8 mouse cellular contexts compared by ENCODE assay signal in genomic region chr7:101836271-101837153, GRCm38 (mm10). TPM values are rescaled to one million over a fixed set of nuclear protein-coding genes. Genes with fewer than 3 reads are reported as not detected.
A peak's percentile ranks its signal among the peaks of the same experiment; 100 is the strongest.
DNase-seq lines count a peak whose midpoint lies in the region; ATAC-seq and TF ChIP-seq lines count a peak whose summit lies in the region.

No protein-coding gene starts in this region.

- H3K4me2 ChIP-seq in lung, embryonic 16.5 days (ENCODE audit: low read depth, low read length), result peak overlapping the region; percentile 80

- peak overlapping the region; percentile 90 for H3K27ac ChIP-seq in embryonic fibroblast, embryonic 13.5 days (ENCODE audit: insufficient read depth, low read length)
- H3K27ac ChIP-seq in lung, embryonic 16.5 days (ENCODE audit: low read length), result peak overlapping the region; percentile 98

- DNase-seq in CD4-positive, CD25-positive, alpha-beta regulatory T cell, adult 2 months (ENCODE audit: low read depth, low spot score), result peak; percentile 72
- DNase-seq in adrenal gland, adult 8-10 months, result peak; percentile 41
- peak; percentile 76 for DNase-seq in heart, postnatal 14 days
- peak; percentile 89 to 93 for DNase-seq in kidney, postnatal 4 days
- peak; percentile 60 for DNase-seq in thymus, postnatal 0 days (ENCODE audit: low spot score)

- no peaks in the 10 kb centered on the region for H3K9me3 ChIP-seq in lung, embryonic 16.5 days (ENCODE audit: control insufficient read depth, low read length)

- peak overlapping the region; percentile 98 for H3K9ac ChIP-seq in lung, embryonic 16.5 days (ENCODE audit: low read length)

- peak; percentile 63 for ATAC-seq in lung, embryonic 16.5 days (ENCODE audit: low read depth)
- ATAC-seq in neutrophil, adult 5-6 weeks (ENCODE audit: extremely low read depth, insufficient number of reproducible peaks, low FRiP score, poor library complexity, severe bottlenecking), result peak; percentile 13; the same call in 1 of the 2 replicates

- TF ChIP-seq POLR2A in embryonic fibroblast, embryonic 13.5 days (IDR thresholded peaks at IDR 0.05; ENCODE audit: low read depth, low read length), result peak; percentile 42; the same call in 1 of the 2 replicates

- TF ChIP-seq CTCF in embryonic fibroblast, embryonic 13.5 days (IDR thresholded peaks at IDR 0.05; ENCODE audit: borderline replicate concordance, insufficient read depth, low read length), result no peak

- WGBS in lung, embryonic 16.5 days, result 0% methylated on average over 54 of the region's 63 CpGs

- H3K36me3 ChIP-seq in lung, embryonic 16.5 days (ENCODE audit: control insufficient read depth, insufficient read depth, low read length), result peaks cover 21% of the 10 kb centered on the region

- H3K4me1 ChIP-seq in embryonic fibroblast, embryonic 13.5 days (ENCODE audit: control insufficient read depth, insufficient read depth, low read length), result peaks cover 7% of the 10 kb centered on the region
- H3K4me1 ChIP-seq in lung, embryonic 16.5 days (replicated peaks; ENCODE audit: control insufficient read depth, insufficient read depth, low read length), result peaks cover 29% of the 10 kb centered on the region

- no peaks in the 10 kb centered on the region for H3K27me3 ChIP-seq in lung, embryonic 16.5 days (ENCODE audit: control insufficient read depth, insufficient read depth, low read depth, low read length)

- peak overlapping the region; percentile 79 for H3K4me3 ChIP-seq in embryonic fibroblast, embryonic 13.5 days (ENCODE audit: insufficient read depth, low read length)
- H3K4me3 ChIP-seq in lung, embryonic 16.5 days (ENCODE audit: low read length), result peak overlapping the region; percentile 89

- intact Hi-C loops in heart, postnatal 14 days (cut with DNase I), result loop anchor here (5.0 kb wide), 1 partner anchor 61 kb away; no protein-coding TSS in a partner anchor

RNA-seq across cellular contexts. Expression of gene Inppl1, which starts 1.5 kb away (rescaled TPM):
- 100 to 1,000 TPM in 2 of 4 experiments, 10 to 100 TPM in 2; 76.9 to 104 (median 101) TPM for total RNA-seq in adrenal gland, adult 8-10 months (2022)
- 61.7 and 73.8 TPM in 2 replicates for polyA plus RNA-seq in embryonic fibroblast, embryonic 13.5 days (2011; ENCODE audit: insufficient read length, low read depth, missing spikeins)
- total RNA-seq in heart, postnatal 14 days (2021), result 100 to 1,000 TPM; 129 to 135 TPM
- 34.8 and 35.7 TPM in 2 replicates for polyA plus RNA-seq in lung, embryonic 16.5 days (2015; fragmentation: Nextera tagmentation; extraction: Ambion mirVana)
- 5.7 and 10.4 TPM in 2 replicates for total RNA-seq in neutrophil, adult 5-6 weeks (2017)
- 2.1 and 5.6 TPM in 2 replicates for polyA plus RNA-seq in thymus, postnatal 0 days (2015; fragmentation: Nextera tagmentation; extraction: Ambion mirVana)

RNA-seq across cellular contexts. Expression of gene Phox2a, which starts 18.4 kb away (rescaled TPM):
- total RNA-seq in adrenal gland, adult 8-10 months (2022), result 10 to 100 TPM; 26.7 to 57.2 (median 44.6) TPM
- not detected in 2 replicates for polyA plus RNA-seq in embryonic fibroblast, embryonic 13.5 days (2011; ENCODE audit: insufficient read length, low read depth, missing spikeins)
- total RNA-seq in heart, postnatal 14 days (2021), result under 1 TPM; 0.50 to 0.61 TPM
- 0.28 and 0.34 TPM in 2 replicates for polyA plus RNA-seq in lung, embryonic 16.5 days (2015; fragmentation: Nextera tagmentation; extraction: Ambion mirVana)
- total RNA-seq in neutrophil, adult 5-6 weeks (2017), result not detected in 2 replicates
- polyA plus RNA-seq in thymus, postnatal 0 days (2015; fragmentation: Nextera tagmentation; extraction: Ambion mirVana), result not detected in 2 replicates

RNA-seq across cellular contexts. Expression of gene Folr2, which starts 20.5 kb away (rescaled TPM):
- 1 to 10 TPM; 1.2 to 4.7 (median 2.8) TPM for total RNA-seq in adrenal gland, adult 8-10 months (2022)
- polyA plus RNA-seq in embryonic fibroblast, embryonic 13.5 days (2011; ENCODE audit: insufficient read length, low read depth, missing spikeins), result 0.74 TPM in 1 of 2 replicates, not detected in the other
- total RNA-seq in heart, postnatal 14 days (2021), result 1 to 10 TPM; 2.5 to 3.2 TPM
- polyA plus RNA-seq in lung, embryonic 16.5 days (2015; fragmentation: Nextera tagmentation; extraction: Ambion mirVana), result 1.5 and 2.8 TPM in 2 replicates
- total RNA-seq in neutrophil, adult 5-6 weeks (2017), result not detected in 2 replicates
- polyA plus RNA-seq in thymus, postnatal 0 days (2015; fragmentation: Nextera tagmentation; extraction: Ambion mirVana), result 3.6 and 3.8 TPM in 2 replicates

RNA-seq across cellular contexts. Expression of gene Anapc15, which starts 27.0 kb away (rescaled TPM):
- total RNA-seq in adrenal gland, adult 8-10 months (2022), result 10 to 100 TPM; 29.6 to 34.8 (median 30.7) TPM
- polyA plus RNA-seq in embryonic fibroblast, embryonic 13.5 days (2011; ENCODE audit: insufficient read length, low read depth, missing spikeins), result 43.2 and 47.1 TPM in 2 replicates
- 10 to 100 TPM; 17.1 to 21.8 TPM for total RNA-seq in heart, postnatal 14 days (2021)
- polyA plus RNA-seq in lung, embryonic 16.5 days (2015; fragmentation: Nextera tagmentation; extraction: Ambion mirVana), result 71.2 and 73.0 TPM in 2 replicates
- 45.1 and 48.4 TPM in 2 replicates for total RNA-seq in neutrophil, adult 5-6 weeks (2017)
- 100 and 102 TPM in 2 replicates for polyA plus RNA-seq in thymus, postnatal 0 days (2015; fragmentation: Nextera tagmentation; extraction: Ambion mirVana)

RNA-seq across cellular contexts. Expression of gene Folr1, which starts 34.1 kb away (rescaled TPM):
- total RNA-seq in adrenal gland, adult 8-10 months (2022), result 1 to 10 TPM in 2 of 4 experiments, not detected in 2; 4.0 to 5.9 TPM
- 0.56 and 1.5 TPM in 2 replicates for polyA plus RNA-seq in embryonic fibroblast, embryonic 13.5 days (2011; ENCODE audit: insufficient read length, low read depth, missing spikeins)
- 1 to 10 TPM in 1 of 2 experiments, under 1 TPM in 1; 0.71 to 1.5 TPM for total RNA-seq in heart, postnatal 14 days (2021)
- 1.5 and 1.6 TPM in 2 replicates for polyA plus RNA-seq in lung, embryonic 16.5 days (2015; fragmentation: Nextera tagmentation; extraction: Ambion mirVana)
- 1.0 TPM in 1 of 2 replicates, not detected in the other for total RNA-seq in neutrophil, adult 5-6 weeks (2017)
- polyA plus RNA-seq in thymus, postnatal 0 days (2015; fragmentation: Nextera tagmentation; extraction: Ambion mirVana), result 0.18 and 0.54 TPM in 2 replicates

Comparison
In these comparisons a context has a peak if more than half of its experiments do, and no peak if none do; other contexts are left out.
1. Peak in every context shown above with its lines: DNase-seq, ATAC-seq, H3K4me3 ChIP-seq and H3K27ac ChIP-seq.
2. DNase-seq: peak in every context shown above with its lines; median percentile 91 in kidney, postnatal 4 days; 76 in heart, postnatal 14 days; 72 in CD4-positive, CD25-positive, alpha-beta regulatory T cell, adult 2 months; 60 in thymus, postnatal 0 days; 41 in adrenal gland, adult 8-10 months.
3. RNA of gene Phox2a, which starts 18.4 kb away (total RNA-seq): 26.7 to 57.2 TPM in adrenal gland, adult 8-10 months; 0.50 to 0.61 TPM in heart, postnatal 14 days and not detected in neutrophil, adult 5-6 weeks; every median in the first group is over 10 times any median in the second.